Mouse (Mus musculus): Measurements from ENCODE around the gene Ndufb10. TPM values are rescaled to one million over a fixed set of nuclear protein-coding genes. Genes with fewer than 3 reads are reported as not detected.
A peak's percentile ranks its signal among the peaks of the same experiment; 100 is the strongest.

The Ndufb10 gene
- polyA plus RNA-seq, 2 experiments, result 178 to 237 TPM

GRCm38 (mm10) chr17:24677500-24678080, 46.7 kb downstream of the Ndufb10 start:
- TF ChIP-seq POLR2A (IDR thresholded peaks at IDR 0.05; ENCODE audit: borderline replicate concordance, extremely low read depth, insufficient read depth, insufficient read length), result no peak
- WGBS, result 88% methylated on average over 24 of the region's 24 CpGs
- Histone ChIP-seq H3K36me3 (ENCODE audit: control insufficient read depth, insufficient read depth, low read length) (peaks cover 59% of the 10 kb centered on the region), H3K4me2 (replicated peaks; ENCODE audit: low read depth, low read length, severe bottlenecking) (no peak overlapping the region), H3K9me3 (ENCODE audit: control insufficient read depth, low read length) (no peaks in the 10 kb centered on the region), H3K27me3 (ENCODE audit: control insufficient read depth, insufficient read depth, low read length) (no peaks in the 10 kb centered on the region), H3K4me1 (ENCODE audit: control insufficient read depth, insufficient read depth, low read length) (no peaks in the 10 kb centered on the region), H3K4me3 (replicated peaks; ENCODE audit: low read length) (no peak overlapping the region), H3K9ac (ENCODE audit: low read depth, low read length, severe bottlenecking) (no peak overlapping the region), H3K27ac (replicated peaks; ENCODE audit: low read depth, low read length) (no peak overlapping the region)
- DNase-seq (ENCODE audit: low spot score) (no peak), ATAC-seq (ENCODE audit: low FRiP score, low read depth) (no peak)

GRCm38 (mm10) chr17:24676877-24677276, 47.4 kb downstream of the Ndufb10 start:
- WGBS, result 93% methylated on average over 5 of the region's 5 CpGs
- no peak overlapping the region for H3K9ac ChIP-seq (ENCODE audit: low read depth, low read length, severe bottlenecking)
- peaks cover 5% of the 10 kb centered on the region for H3K4me1 ChIP-seq (ENCODE audit: control insufficient read depth, insufficient read depth, low read length)
- peaks cover 53% of the 10 kb centered on the region for H3K36me3 ChIP-seq (ENCODE audit: control insufficient read depth, insufficient read depth, low read length)
- H3K27me3 ChIP-seq (ENCODE audit: control insufficient read depth, insufficient read depth, low read length), result no peaks in the 10 kb centered on the region
- H3K9me3 ChIP-seq (ENCODE audit: control insufficient read depth, low read length), result no peaks in the 10 kb centered on the region
- H3K27ac ChIP-seq (replicated peaks; ENCODE audit: low read depth, low read length), result no peak overlapping the region
- TF ChIP-seq POLR2A (IDR thresholded peaks at IDR 0.05; ENCODE audit: borderline replicate concordance, extremely low read depth, insufficient read depth, insufficient read length), result no peak
- H3K4me2 ChIP-seq (replicated peaks; ENCODE audit: low read depth, low read length, severe bottlenecking), result no peak overlapping the region
- no peak for DNase-seq (ENCODE audit: low spot score)
- H3K4me3 ChIP-seq (replicated peaks; ENCODE audit: low read length), result no peak overlapping the region
- ATAC-seq (ENCODE audit: low FRiP score, low read depth), result no peak

- no peak overlapping the region for H3K4me2 ChIP-seq (replicated peaks; ENCODE audit: low read depth, low read length, severe bottlenecking)
- peaks cover 47% of the 10 kb centered on the region for H3K36me3 ChIP-seq (ENCODE audit: control insufficient read depth, insufficient read depth, low read length)
- no peaks in the 10 kb centered on the region for H3K9me3 ChIP-seq (ENCODE audit: control insufficient read depth, low read length)
- TF ChIP-seq POLR2A (IDR thresholded peaks at IDR 0.05; ENCODE audit: borderline replicate concordance, extremely low read depth, insufficient read depth, insufficient read length), result no peak
- DNase-seq (ENCODE audit: low spot score) (peak; percentile 61), ATAC-seq (ENCODE audit: low FRiP score, low read depth) (no peak)
- no peaks in the 10 kb centered on the region for H3K27me3 ChIP-seq (ENCODE audit: control insufficient read depth, insufficient read depth, low read length)
- no peak overlapping the region for H3K27ac ChIP-seq (replicated peaks; ENCODE audit: low read depth, low read length)
- H3K4me3 ChIP-seq (replicated peaks; ENCODE audit: low read length), result no peak overlapping the region
- no peak overlapping the region for H3K9ac ChIP-seq (ENCODE audit: low read depth, low read length, severe bottlenecking)
- WGBS, result 74% methylated on average over 2 of the region's 2 CpGs
- H3K4me1 ChIP-seq (ENCODE audit: control insufficient read depth, insufficient read depth, low read length), result peaks cover 12% of the 10 kb centered on the region
These were observed 48.1 kb downstream of the Ndufb10 start for GRCm38 (mm10) chr17:24676187-24676586.

- H3K4me3 ChIP-seq (replicated peaks; ENCODE audit: low read length), result no peak overlapping the region
- H3K27me3 ChIP-seq (ENCODE audit: control insufficient read depth, insufficient read depth, low read length), result no peaks in the 10 kb centered on the region
- H3K36me3 ChIP-seq (ENCODE audit: control insufficient read depth, insufficient read depth, low read length), result peaks cover 28% of the 10 kb centered on the region
- H3K4me1 ChIP-seq (ENCODE audit: control insufficient read depth, insufficient read depth, low read length), result peaks cover 21% of the 10 kb centered on the region
- no peak overlapping the region for H3K9ac ChIP-seq (ENCODE audit: low read depth, low read length, severe bottlenecking)
- no peaks in the 10 kb centered on the region for H3K9me3 ChIP-seq (ENCODE audit: control insufficient read depth, low read length)
- TF ChIP-seq POLR2A (IDR thresholded peaks at IDR 0.05; ENCODE audit: borderline replicate concordance, extremely low read depth, insufficient read depth, insufficient read length), result no peak
- ATAC-seq (ENCODE audit: low FRiP score, low read depth), result no peak
- DNase-seq (ENCODE audit: low spot score), result no peak
- no peak overlapping the region for H3K4me2 ChIP-seq (replicated peaks; ENCODE audit: low read depth, low read length, severe bottlenecking)
- no peak overlapping the region for H3K27ac ChIP-seq (replicated peaks; ENCODE audit: low read depth, low read length)
- WGBS, result 85% methylated on average over 7 of the region's 7 CpGs
These were observed 50.0 kb downstream of the Ndufb10 start for GRCm38 (mm10) chr17:24674277-24674676.

- H3K9ac ChIP-seq (ENCODE audit: low read depth, low read length, severe bottlenecking), result peak overlapping the region; percentile 28; the same call in 1 of the 2 replicates
- no peak overlapping the region for H3K27ac ChIP-seq (replicated peaks; ENCODE audit: low read depth, low read length)
- H3K4me2 ChIP-seq (replicated peaks; ENCODE audit: low read depth, low read length, severe bottlenecking), result peak overlapping the region; percentile 16
- WGBS, result 23% methylated on average over 5 of the region's 5 CpGs
- DNase-seq (ENCODE audit: low spot score) (no peak), ATAC-seq (ENCODE audit: low FRiP score, low read depth) (no peak)
- TF ChIP-seq POLR2A (IDR thresholded peaks at IDR 0.05; ENCODE audit: borderline replicate concordance, extremely low read depth, insufficient read depth, insufficient read length), result no peak
- no peaks in the 10 kb centered on the region for H3K27me3 ChIP-seq (ENCODE audit: control insufficient read depth, insufficient read depth, low read length)
- H3K4me3 ChIP-seq (replicated peaks; ENCODE audit: low read length), result no peak overlapping the region
- H3K4me1 ChIP-seq (ENCODE audit: control insufficient read depth, insufficient read depth, low read length), result peaks cover 26% of the 10 kb centered on the region
- H3K36me3 ChIP-seq (ENCODE audit: control insufficient read depth, insufficient read depth, low read length), result peaks cover 7% of the 10 kb centered on the region
- H3K9me3 ChIP-seq (ENCODE audit: control insufficient read depth, low read length), result no peaks in the 10 kb centered on the region
These were observed 52.1 kb downstream of the Ndufb10 start for GRCm38 (mm10) chr17:24672141-24672540.

Other genes starting within 250 kb of the Ndufb10 start
- gene Mlst8, start 245.4 kb downstream of the Ndufb10 start, polyA plus RNA-seq (2012; rRNA removed), result 46.3 and 54.9 TPM in 2 replicates
- gene Mlst8, start 245.4 kb downstream of the Ndufb10 start, polyA plus RNA-seq (2014; fragmentation: Nextera tagmentation; extraction: Ambion mirVana), result 27.8 and 29.3 TPM in 2 replicates
- 18.1 and 23.1 TPM in 2 replicates for gene Caskin1, start 235.9 kb downstream of the Ndufb10 start, polyA plus RNA-seq (2012; rRNA removed)
- 3.1 and 4.3 TPM in 2 replicates for gene Caskin1, start 235.9 kb downstream of the Ndufb10 start, polyA plus RNA-seq (2014; fragmentation: Nextera tagmentation; extraction: Ambion mirVana)
- gene Traf7, start 196.5 kb downstream of the Ndufb10 start, polyA plus RNA-seq (2012; rRNA removed), result 308 and 376 TPM in 2 replicates
- gene Traf7, start 196.5 kb downstream of the Ndufb10 start, polyA plus RNA-seq (2014; fragmentation: Nextera tagmentation; extraction: Ambion mirVana), result 81.3 and 91.0 TPM in 2 replicates
- gene Rab26, start 190.3 kb downstream of the Ndufb10 start, polyA plus RNA-seq (2012; rRNA removed), result 2.0 and 3.0 TPM in 2 replicates
- 4.1 and 6.1 TPM in 2 replicates for gene Rab26, start 190.3 kb downstream of the Ndufb10 start, polyA plus RNA-seq (2014; fragmentation: Nextera tagmentation; extraction: Ambion mirVana)
- 73.6 and 106 TPM in 2 replicates for gene Pkd1, start 174.6 kb downstream of the Ndufb10 start, polyA plus RNA-seq (2012; rRNA removed)
- 49.1 and 50.5 TPM in 2 replicates for gene Pkd1, start 174.6 kb downstream of the Ndufb10 start, polyA plus RNA-seq (2014; fragmentation: Nextera tagmentation; extraction: Ambion mirVana)
- 162 and 199 TPM in 2 replicates for gene Tsc2, start 91.8 kb downstream of the Ndufb10 start, polyA plus RNA-seq (2012; rRNA removed)
- gene Tsc2, start 91.8 kb downstream of the Ndufb10 start, polyA plus RNA-seq (2014; fragmentation: Nextera tagmentation; extraction: Ambion mirVana), result 62.9 and 70.6 TPM in 2 replicates
- gene Nthl1, start 91.8 kb downstream of the Ndufb10 start, polyA plus RNA-seq (2012; rRNA removed), result 28.5 and 30.0 TPM in 2 replicates
- 17.8 and 21.5 TPM in 2 replicates for gene Nthl1, start 91.8 kb downstream of the Ndufb10 start, polyA plus RNA-seq (2014; fragmentation: Nextera tagmentation; extraction: Ambion mirVana)
- gene Slc9a3r2, start 74.2 kb downstream of the Ndufb10 start, polyA plus RNA-seq (2012; rRNA removed), result 56.2 and 65.0 TPM in 2 replicates
- gene Slc9a3r2, start 74.2 kb downstream of the Ndufb10 start, polyA plus RNA-seq (2014; fragmentation: Nextera tagmentation; extraction: Ambion mirVana), result 60.1 and 71.5 TPM in 2 replicates
- gene Npw, start 66.0 kb downstream of the Ndufb10 start, polyA plus RNA-seq (2012; rRNA removed), result 0.47 and 0.58 TPM in 2 replicates
- gene Npw, start 66.0 kb downstream of the Ndufb10 start, polyA plus RNA-seq (2014; fragmentation: Nextera tagmentation; extraction: Ambion mirVana), result 0.33 and 0.41 TPM in 2 replicates
- gene Zfp598, start 54.8 kb downstream of the Ndufb10 start, polyA plus RNA-seq (2012; rRNA removed), result 91.4 and 112 TPM in 2 replicates
- 29.9 and 31.8 TPM in 2 replicates for gene Zfp598, start 54.8 kb downstream of the Ndufb10 start, polyA plus RNA-seq (2014; fragmentation: Nextera tagmentation; extraction: Ambion mirVana)
- gene Syngr3, start 34.5 kb downstream of the Ndufb10 start, polyA plus RNA-seq (2012; rRNA removed), result 2.6 and 3.0 TPM in 2 replicates
- 3.1 and 4.9 TPM in 2 replicates for gene Syngr3, start 34.5 kb downstream of the Ndufb10 start, polyA plus RNA-seq (2014; fragmentation: Nextera tagmentation; extraction: Ambion mirVana)
- 27.3 and 34.2 TPM in 2 replicates for gene Gfer, start 28.3 kb downstream of the Ndufb10 start, polyA plus RNA-seq (2012; rRNA removed)
- gene Gfer, start 28.3 kb downstream of the Ndufb10 start, polyA plus RNA-seq (2014; fragmentation: Nextera tagmentation; extraction: Ambion mirVana), result 38.6 and 39.5 TPM in 2 replicates
- 9.2 and 11.9 TPM in 2 replicates for gene Noxo1, start 28.2 kb downstream of the Ndufb10 start, polyA plus RNA-seq (2012; rRNA removed)
- 3.8 and 4.5 TPM in 2 replicates for gene Noxo1, start 28.2 kb downstream of the Ndufb10 start, polyA plus RNA-seq (2014; fragmentation: Nextera tagmentation; extraction: Ambion mirVana)
- 62.1 and 72.1 TPM in 2 replicates for gene Tbl3, start 16.8 kb downstream of the Ndufb10 start, polyA plus RNA-seq (2012; rRNA removed)
- gene Tbl3, start 16.8 kb downstream of the Ndufb10 start, polyA plus RNA-seq (2014; fragmentation: Nextera tagmentation; extraction: Ambion mirVana), result 62.8 and 73.9 TPM in 2 replicates
- gene Rnf151, start 6.4 kb downstream of the Ndufb10 start, polyA plus RNA-seq (2012; rRNA removed), result 0.85 and 0.98 TPM in 2 replicates
- 0.19 and 0.40 TPM in 2 replicates for gene Rnf151, start 6.4 kb downstream of the Ndufb10 start, polyA plus RNA-seq (2014; fragmentation: Nextera tagmentation; extraction: Ambion mirVana)
- gene Rps2, start 6.4 kb downstream of the Ndufb10 start, polyA plus RNA-seq (2012; rRNA removed), result 2,709 and 3,185 TPM in 2 replicates
- gene Rps2, start 6.4 kb downstream of the Ndufb10 start, polyA plus RNA-seq (2014; fragmentation: Nextera tagmentation; extraction: Ambion mirVana), result 1,651 and 1,722 TPM in 2 replicates
- not detected in 2 replicates for gene Rpl3l, start 3.3 kb upstream of the Ndufb10 start, polyA plus RNA-seq (2012; rRNA removed)
- gene Rpl3l, start 3.3 kb upstream of the Ndufb10 start, polyA plus RNA-seq (2014; fragmentation: Nextera tagmentation; extraction: Ambion mirVana), result 0.19 TPM in 1 of 2 replicates, not detected in the other
- gene Msrb1, start 12.2 kb upstream of the Ndufb10 start, polyA plus RNA-seq (2012; rRNA removed), result 36.2 and 44.1 TPM in 2 replicates
- 29.8 and 29.9 TPM in 2 replicates for gene Msrb1, start 12.2 kb upstream of the Ndufb10 start, polyA plus RNA-seq (2014; fragmentation: Nextera tagmentation; extraction: Ambion mirVana)
- 5.3 and 8.7 TPM in 2 replicates for gene Hs3st6, start 28.5 kb upstream of the Ndufb10 start, polyA plus RNA-seq (2012; rRNA removed)
- gene Hs3st6, start 28.5 kb upstream of the Ndufb10 start, polyA plus RNA-seq (2014; fragmentation: Nextera tagmentation; extraction: Ambion mirVana), result 4.9 and 5.6 TPM in 2 replicates
- not detected in 2 replicates for gene Meiob, start 79.8 kb upstream of the Ndufb10 start, polyA plus RNA-seq (2012; rRNA removed)
- not detected in 2 replicates for gene Meiob, start 79.8 kb upstream of the Ndufb10 start, polyA plus RNA-seq (2014; fragmentation: Nextera tagmentation; extraction: Ambion mirVana)
- 23.9 and 25.7 TPM in 2 replicates for gene Hagh, start 115.7 kb upstream of the Ndufb10 start, polyA plus RNA-seq (2012; rRNA removed)
- gene Hagh, start 115.7 kb upstream of the Ndufb10 start, polyA plus RNA-seq (2014; fragmentation: Nextera tagmentation; extraction: Ambion mirVana), result 29.4 and 35.4 TPM in 2 replicates
- gene Fahd1, start 125.9 kb upstream of the Ndufb10 start, polyA plus RNA-seq (2012; rRNA removed), result 12.8 and 14.8 TPM in 2 replicates
- gene Fahd1, start 125.9 kb upstream of the Ndufb10 start, polyA plus RNA-seq (2014; fragmentation: Nextera tagmentation; extraction: Ambion mirVana), result 16.5 and 17.4 TPM in 2 replicates
- 0.10 and 0.24 TPM in 2 replicates for gene Igfals, start 141.5 kb upstream of the Ndufb10 start, polyA plus RNA-seq (2012; rRNA removed)
- gene Igfals, start 141.5 kb upstream of the Ndufb10 start, polyA plus RNA-seq (2014; fragmentation: Nextera tagmentation; extraction: Ambion mirVana), result 0.08 and 0.18 TPM in 2 replicates
- 27.4 and 31.2 TPM in 2 replicates for gene Nubp2, start 161.9 kb upstream of the Ndufb10 start, polyA plus RNA-seq (2012; rRNA removed)
- gene Nubp2, start 161.9 kb upstream of the Ndufb10 start, polyA plus RNA-seq (2014; fragmentation: Nextera tagmentation; extraction: Ambion mirVana), result 54.0 and 55.5 TPM in 2 replicates
- gene Spsb3, start 162.2 kb upstream of the Ndufb10 start, polyA plus RNA-seq (2012; rRNA removed), result 49.6 and 53.4 TPM in 2 replicates
- gene Spsb3, start 162.2 kb upstream of the Ndufb10 start, polyA plus RNA-seq (2014; fragmentation: Nextera tagmentation; extraction: Ambion mirVana), result 39.4 and 40.8 TPM in 2 replicates
- 39.1 and 43.9 TPM in 2 replicates for gene Eme2, start 170.6 kb upstream of the Ndufb10 start, polyA plus RNA-seq (2012; rRNA removed)
- gene Eme2, start 170.6 kb upstream of the Ndufb10 start, polyA plus RNA-seq (2014; fragmentation: Nextera tagmentation; extraction: Ambion mirVana), result 28.7 and 28.9 TPM in 2 replicates
- 101 and 121 TPM in 2 replicates for gene Mrps34, start 170.6 kb upstream of the Ndufb10 start, polyA plus RNA-seq (2012; rRNA removed)
- gene Mrps34, start 170.6 kb upstream of the Ndufb10 start, polyA plus RNA-seq (2014; fragmentation: Nextera tagmentation; extraction: Ambion mirVana), result 82.1 and 82.7 TPM in 2 replicates
- 30.3 and 36.5 TPM in 2 replicates for gene Nme3, start 172.0 kb upstream of the Ndufb10 start, polyA plus RNA-seq (2012; rRNA removed)
- gene Nme3, start 172.0 kb upstream of the Ndufb10 start, polyA plus RNA-seq (2014; fragmentation: Nextera tagmentation; extraction: Ambion mirVana), result 47.6 and 48.4 TPM in 2 replicates
- gene Mapk8ip3, start 212.5 kb upstream of the Ndufb10 start, polyA plus RNA-seq (2012; rRNA removed), result 186 and 210 TPM in 2 replicates
- 41.4 and 46.4 TPM in 2 replicates for gene Mapk8ip3, start 212.5 kb upstream of the Ndufb10 start, polyA plus RNA-seq (2014; fragmentation: Nextera tagmentation; extraction: Ambion mirVana)
- gene Jpt2, start 236.2 kb upstream of the Ndufb10 start, polyA plus RNA-seq (2012; rRNA removed), result 85.4 and 89.6 TPM in 2 replicates
- gene Jpt2, start 236.2 kb upstream of the Ndufb10 start, polyA plus RNA-seq (2014; fragmentation: Nextera tagmentation; extraction: Ambion mirVana), result 98.7 and 99.0 TPM in 2 replicates

All from limb, embryonic 14.5 days (tissue).